Mouse (Mus musculus) liver, adult 10 weeks (tissue): ENCODE measurements around the gene 4933409G03Rik. TPM values are rescaled to one million over a fixed set of nuclear protein-coding genes. Genes with fewer than 3 reads are reported as not detected.

Experiments
- polyA plus RNA-seq: library from polyadenylated mRNA; stranded (reverse); fragments of 350-450 nt; fragmentation: Illumina TruSeq; extraction: RNeasy Lipid Tissue Mini Kit (QIAGEN cat#74804); gene quantifications from one replicate; pipeline ENCODE4 v1.2.3, GENCODE M21; 2014; ENCODE audit warnings: low read depth, low replicate concordance

Gene 4933409G03Rik
- not detected for polyA plus RNA-seq

GRCm38 (mm10) chr2:68582113-68582512 is at the start of gene 4933409G03Rik:
Gene 4933409G03Rik, plus strand, starts transcription at chr2:68582413.

DNA sequence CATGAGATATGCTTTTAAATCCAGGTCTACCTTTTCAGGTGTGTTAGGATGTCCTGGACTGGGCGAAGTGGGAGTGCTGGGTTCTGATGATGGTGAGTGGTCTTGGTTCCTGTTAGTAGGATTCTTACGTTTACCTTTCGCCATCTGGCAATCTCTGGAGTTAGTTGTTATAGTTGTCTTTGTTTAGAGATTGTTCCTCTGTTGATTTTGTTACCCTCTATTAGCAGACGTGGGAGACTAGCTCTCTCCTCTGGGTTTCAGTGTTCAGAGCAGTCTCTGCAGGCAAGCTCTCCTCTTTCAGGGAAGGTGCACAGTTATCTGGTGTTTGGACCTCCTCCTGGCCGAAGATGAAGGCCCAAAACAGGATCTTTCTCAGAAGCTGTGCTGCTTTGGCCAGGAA is 74.0 kb downstream of the 4933409G03Rik start, which contains the start of gene 4932414N04Rik:
4932414N04Rik (plus strand) TSS at position 301 of the 400 bp plus-strand sequence.

Other genes with a start within 250 kb of the 4933409G03Rik start
- 3.0 TPM for gene Stk39, start 110.1 kb upstream of the 4933409G03Rik start, polyA plus RNA-seq
- not detected for gene 4932414N04Rik, start 74.1 kb downstream of the 4933409G03Rik start, polyA plus RNA-seq